Mouse (Mus musculus) MEL (cell line): ENCODE data around the gene Stx5a.

Source experiments
- CTCF ChIP-seq, 3 experiments: IDR thresholded peaks in 2 of 3; conservative IDR thresholded peaks in 1 of 3; 2 replicates each; pipeline ENCODE4 v1.5.1; 2011 to 2012; ENCODE audit warnings: low read length in 3 of 3, low read depth in 2 of 3, mild to moderate bottlenecking in 2 of 3, improper control_type of control experiment in 1 of 3, inconsistent platforms in 1 of 3, mixed read lengths in 1 of 3, moderate library complexity in 1 of 3; ENCODE audit not compliant: control insufficient read depth in 1 of 3, insufficient read depth in 1 of 3, poor library complexity in 1 of 3, severe bottlenecking in 1 of 3
- E2F4 ChIP-seq: IDR thresholded peaks from 2 replicates; pipeline ENCODE4 v1.6.1; 2011; ENCODE audit warnings: low read depth, low read length, improper control_type of control experiment, borderline replicate concordance
- ELF1 ChIP-seq: IDR thresholded peaks from 2 replicates; pipeline ENCODE4 v1.6.1; 2014; ENCODE audit warnings: low read depth, mild to moderate bottlenecking, inconsistent platforms, low read length, improper control_type of control experiment, moderate library complexity
- GATA1 ChIP-seq: IDR thresholded peaks from 2 replicates; pipeline ENCODE4 v1.6.1; 2011; ENCODE audit warnings: low read depth, low read length, improper control_type of control experiment
- MAX ChIP-seq: IDR thresholded peaks from 2 replicates; pipeline ENCODE4 v1.6.1; 2011; ENCODE audit warnings: low read length, improper control_type of control experiment
- MEF2A ChIP-seq: IDR thresholded peaks from 2 replicates; pipeline ENCODE4 v1.6.1; 2014; ENCODE audit warnings: low read depth, mild to moderate bottlenecking, inconsistent platforms, low read length, improper control_type of control experiment; ENCODE audit not compliant: poor library complexity, insufficient replicate concordance, severe bottlenecking; ENCODE audit errors: extremely low read depth
- MXI1 ChIP-seq: IDR thresholded peaks from 2 replicates; pipeline ENCODE4 v1.6.1; 2011; ENCODE audit warnings: mild to moderate bottlenecking, low read depth, low read length, improper control_type of control experiment
- POLR2A ChIP-seq, 2 experiments: IDR thresholded peaks; 2 replicates each; pipeline ENCODE4 v1.6.1; 2011 to 2012; ENCODE audit warnings: low read length in 2 of 2, mild to moderate bottlenecking in 2 of 2, control low read depth in 1 of 2, improper control_type of control experiment in 1 of 2, low read depth in 1 of 2, moderate library complexity in 1 of 2; ENCODE audit not compliant: control insufficient read depth in 1 of 2, insufficient read depth in 1 of 2, poor library complexity in 1 of 2
- RCOR1 ChIP-seq: IDR thresholded peaks from 2 replicates; pipeline ENCODE4 v1.6.1; 2012; ENCODE audit warnings: low read depth, mild to moderate bottlenecking, inconsistent platforms, low read length, improper control_type of control experiment
- TAL1 ChIP-seq: IDR thresholded peaks from 2 replicates; pipeline ENCODE4 v1.6.1; 2012; ENCODE audit warnings: mild to moderate bottlenecking, inconsistent platforms, low read length, moderate library complexity, mixed read lengths
- TBP ChIP-seq: IDR thresholded peaks from 2 replicates; pipeline ENCODE4 v1.8.0; 2011; ENCODE audit warnings: low read depth, low read length, improper control_type of control experiment
- UBTF ChIP-seq: IDR thresholded peaks from 2 replicates; pipeline ENCODE4 v1.6.1; 2012; ENCODE audit warnings: low read depth, mild to moderate bottlenecking, inconsistent platforms, low read length, improper control_type of control experiment, moderate library complexity, borderline replicate concordance; ENCODE audit not compliant: insufficient read depth

DNA sequence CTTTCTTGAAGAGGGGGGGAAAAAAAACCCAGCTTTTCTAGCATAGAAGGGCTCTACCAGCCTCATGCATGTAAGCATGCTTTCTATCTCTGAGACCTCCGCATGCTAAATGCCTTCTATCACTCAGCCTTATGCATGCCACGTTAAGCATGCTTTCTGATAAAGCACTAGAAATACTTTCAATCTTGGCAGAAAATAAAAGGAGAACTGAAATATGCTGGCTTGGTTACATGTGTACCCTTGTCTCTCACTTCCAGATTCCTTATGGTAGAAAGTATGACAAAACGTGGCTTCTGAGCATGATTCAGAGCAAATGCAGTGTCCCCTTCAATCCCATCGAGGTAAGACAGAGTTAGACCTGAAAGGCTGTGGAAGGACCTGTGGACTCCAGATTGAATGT, 22.1 kb downstream of the Stx5a start:
- TF ChIP-seq MXI1 (no peak), UBTF (no peak), ELF1 (no peak), RCOR1 (no peak), POLR2A (IDR thresholded peaks at IDR 0.05; ENCODE audit: control insufficient read depth in 1 of 2, insufficient read depth in 1 of 2, low read depth in 1 of 2, low read length in 2 of 2, poor library complexity in 1 of 2) (no peak), TAL1 (no peak), MAX (no peak), CTCF (IDR thresholded peaks at IDR 0.05 in 2 of 3, conservative IDR thresholded peaks at IDR 0.05 in 1 of 3; ENCODE audit: control insufficient read depth in 1 of 3, insufficient read depth in 1 of 3, low read depth in 2 of 3, low read length in 3 of 3, poor library complexity in 1 of 3, severe bottlenecking in 1 of 3) (no peak), MEF2A (no peak), E2F4 (no peak), GATA1 (no peak), TBP (no peak)
